8 mouse cellular contexts compared by ENCODE assay signal in genomic region chr10:82047597-82048459, GRCm38 (mm10). TPM values are rescaled to one million over a fixed set of nuclear protein-coding genes. Genes with fewer than 3 reads are reported as not detected.
DNase-seq lines count a peak whose midpoint lies in the region; ATAC-seq lines count a peak whose summit lies in the region.

TSS of gene Zfp873 (plus strand) at chr10:82048123.

- WGBS in hindbrain, embryonic 13.5 days: 11% methylated on average over 35 of the region's 35 CpGs

- peak; percentile 100 for ATAC-seq in hindbrain, embryonic 13.5 days (ENCODE audit: low FRiP score)

- H3K4me3 ChIP-seq in hindbrain, embryonic 13.5 days: peak within 1 kb of the TSS; percentile 66

- H3K4me2 ChIP-seq in hindbrain, embryonic 13.5 days: peak within 1 kb of the TSS; percentile 62

- peak within 1 kb of the TSS; percentile 98 for H3K27ac ChIP-seq in hindbrain, embryonic 13.5 days

- H3K27me3 ChIP-seq in hindbrain, embryonic 13.5 days: no peaks in the 10 kb centered on the region

- H3K9ac ChIP-seq in hindbrain, embryonic 13.5 days: peak within 1 kb of the TSS; percentile 85

- peaks cover 10% of the 10 kb centered on the region for H3K4me1 ChIP-seq in hindbrain, embryonic 13.5 days (replicated peaks)

- peaks cover 40% of the 10 kb centered on the region for H3K9me3 ChIP-seq in hindbrain, embryonic 13.5 days

- peaks cover 24% of the 10 kb centered on the region for H3K36me3 ChIP-seq in hindbrain, embryonic 13.5 days

- DNase-seq in NIH3T3 (ENCODE audit: low read depth): peak; percentile 97
- peak; percentile 95 for DNase-seq in cerebellum, adult 9-11 months
- DNase-seq in frontal cortex, postnatal 14 days (ENCODE audit: low spot score in 2 of 2): peak; percentile 88 to 89
- peak; percentile 81 to 85 for DNase-seq in layer of hippocampus, postnatal 25 days (ENCODE audit: extremely low spot score in 1 of 2, low spot score in 1 of 2)
- peak; percentile 95 for DNase-seq in lung, postnatal 25 days (ENCODE audit: low spot score)
- peak; percentile 98 for DNase-seq in retina, embryonic 14.5 days (ENCODE audit: low spot score)
- peak; percentile 95 for DNase-seq in thymus, postnatal 4 days

RNA-seq across cellular contexts. Expression of gene Zfp873, which starts in this region (rescaled TPM):
- polyA plus RNA-seq in hindbrain, embryonic 13.5 days (2015; fragmentation: Nextera tagmentation; extraction: Ambion mirVana): 13.9 and 14.4 TPM in 2 replicates
- 10 to 100 TPM in 1 of 2 experiments, 1 to 10 TPM in 1; 10.0 to 12.2 TPM for total RNA-seq in layer of hippocampus, postnatal 25 days (2021)

Comparison
In these comparisons a context has a peak if more than half of its experiments do, and no peak if none do; other contexts are left out.
1. Peak in every context shown above with its lines: DNase-seq, ATAC-seq, H3K4me3 ChIP-seq and H3K27ac ChIP-seq.